Mouse (Mus musculus) frontal cortex, adult (tissue): ENCODE measurements around the gene Map3k12.

Experiments
- ATAC-seq: cut with Nextera tagmentation; 2 replicates; pipeline ENCODE4 v1.9.2; 2017; ENCODE audit warnings: mild to moderate bottlenecking, moderate library complexity, mixed read lengths; ENCODE audit not compliant: low TSS enrichment

Gene Map3k12

DNA sequence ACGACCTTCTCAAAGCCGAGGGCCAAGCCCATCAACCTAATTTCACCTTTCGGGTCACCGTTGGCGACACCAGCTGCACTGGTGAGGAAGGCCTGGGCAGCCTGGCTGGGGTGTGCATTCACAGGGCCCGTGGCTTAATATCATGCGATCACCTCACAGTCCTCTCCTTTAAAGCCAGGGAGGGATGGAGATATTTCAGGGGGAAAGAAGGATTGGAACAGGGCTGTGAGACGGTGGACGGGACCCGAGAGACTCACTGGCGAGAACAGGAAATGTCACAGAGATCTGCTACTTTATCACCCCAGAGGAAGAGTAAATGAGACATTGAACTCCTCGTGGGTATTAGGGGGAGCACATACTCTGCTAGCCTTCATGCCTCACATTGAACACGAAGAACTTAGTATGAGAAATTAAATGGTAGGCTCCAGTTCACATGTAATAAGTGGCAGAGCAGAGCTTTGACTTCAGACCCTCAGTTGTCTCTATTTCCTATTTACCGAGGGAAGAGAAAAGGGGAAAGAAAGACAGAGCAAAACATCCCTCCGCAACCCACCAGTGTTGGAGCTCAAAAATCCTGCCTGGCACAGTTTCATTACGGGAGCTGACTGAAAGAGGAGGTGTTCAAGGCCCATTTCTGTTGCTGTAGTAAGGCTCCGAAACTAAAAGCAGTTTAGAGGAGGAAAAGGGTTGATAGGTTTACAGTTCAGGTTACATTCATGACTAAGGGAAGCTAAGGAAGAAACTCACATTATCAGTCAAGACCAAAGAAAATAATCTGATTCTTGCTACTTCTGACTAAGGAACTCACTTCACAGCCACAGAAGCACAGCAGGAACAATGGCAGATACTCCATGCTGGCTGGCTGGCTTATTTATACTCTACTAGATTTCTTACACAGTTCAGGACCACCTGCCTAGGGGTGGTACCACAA lies 2.6 kb upstream of the Map3k12 start:
- no peak for ATAC-seq

DNA sequence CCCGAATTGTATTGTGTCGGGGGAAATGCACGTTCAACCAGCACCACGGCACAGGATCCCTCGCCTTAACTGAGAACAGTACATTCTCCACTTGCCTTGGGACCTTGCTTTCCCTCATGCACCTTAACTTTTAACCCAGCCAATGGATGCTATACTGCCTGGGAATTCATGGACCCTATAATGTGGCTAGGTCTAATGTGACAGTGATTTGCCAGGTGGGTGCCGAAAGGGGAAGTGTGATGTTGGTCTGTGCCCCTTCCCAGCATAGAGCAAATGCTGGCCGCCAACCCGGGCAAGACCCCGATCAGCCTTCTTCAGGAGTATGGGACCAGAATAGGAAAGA lies 2.0 kb upstream of the Map3k12 start:
- no peak; the same call in 1 of the 2 replicates for ATAC-seq

DNA sequence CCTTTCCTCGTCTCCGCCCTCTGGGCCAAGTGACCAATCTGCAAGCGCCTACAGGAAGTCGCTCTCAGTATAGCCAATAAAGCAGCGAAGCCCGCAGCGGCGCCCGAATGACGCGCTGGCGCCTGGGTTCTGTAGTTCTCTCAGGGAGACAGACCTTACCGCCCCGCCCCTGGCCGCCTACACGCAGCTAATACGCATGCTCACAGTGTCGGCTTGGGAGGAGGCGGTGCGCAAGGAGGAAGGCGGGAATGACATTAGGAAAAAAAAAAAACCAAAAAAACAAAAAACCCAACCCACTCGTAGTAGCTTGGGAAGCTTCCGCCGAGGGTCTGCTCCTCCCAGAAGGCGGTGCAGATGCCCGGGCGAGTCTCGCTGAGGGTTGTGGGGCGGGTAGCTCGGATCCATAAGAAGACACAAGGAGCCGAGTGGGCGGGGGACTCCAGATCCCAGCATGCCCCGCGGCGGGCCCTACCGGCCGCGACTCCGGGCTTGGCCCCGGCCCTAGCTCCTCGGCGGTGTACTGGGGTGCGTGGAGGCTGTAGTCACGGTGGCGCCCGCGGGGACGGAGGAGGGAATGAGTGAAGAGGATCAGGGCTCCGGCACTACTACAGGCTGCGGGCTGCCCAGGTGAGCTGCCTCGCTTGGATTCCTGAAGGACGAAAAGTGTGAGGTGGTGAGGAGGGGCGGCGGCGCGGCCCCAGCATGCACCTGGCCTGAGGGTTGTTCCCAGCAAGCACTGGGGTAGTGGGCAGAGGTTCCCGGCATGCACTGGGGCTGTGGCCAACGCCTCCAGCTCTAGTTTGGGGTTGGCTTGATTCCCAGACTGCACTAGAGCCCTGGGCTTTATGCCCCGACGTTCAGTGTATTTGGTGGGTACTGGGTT lies 1.4 kb upstream of the Map3k12 start, which contains the start of gene Tarbp2:
TSS of gene Tarbp2 (plus strand) at position 217 of the 883 bp plus-strand sequence.
- ATAC-seq = peak; percentile 79

DNA sequence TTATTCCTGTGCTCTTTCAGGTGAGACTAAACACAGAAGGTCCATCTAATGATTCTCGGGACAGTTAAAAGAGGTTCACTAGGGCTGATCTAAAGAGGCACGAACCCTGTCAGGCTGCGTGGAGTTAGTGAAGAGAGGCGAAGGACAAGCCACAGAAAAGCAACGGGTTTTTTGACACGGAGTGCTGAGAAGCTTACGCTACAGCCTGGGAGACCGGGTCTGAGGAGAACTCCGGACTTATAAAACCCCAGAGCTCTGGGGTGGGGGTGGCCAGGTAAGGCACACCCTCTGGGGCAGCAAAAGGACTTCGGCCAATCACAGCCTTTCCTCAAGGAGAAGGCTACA lies 739 bp upstream of the Map3k12 start:
- no peak for ATAC-seq

DNA sequence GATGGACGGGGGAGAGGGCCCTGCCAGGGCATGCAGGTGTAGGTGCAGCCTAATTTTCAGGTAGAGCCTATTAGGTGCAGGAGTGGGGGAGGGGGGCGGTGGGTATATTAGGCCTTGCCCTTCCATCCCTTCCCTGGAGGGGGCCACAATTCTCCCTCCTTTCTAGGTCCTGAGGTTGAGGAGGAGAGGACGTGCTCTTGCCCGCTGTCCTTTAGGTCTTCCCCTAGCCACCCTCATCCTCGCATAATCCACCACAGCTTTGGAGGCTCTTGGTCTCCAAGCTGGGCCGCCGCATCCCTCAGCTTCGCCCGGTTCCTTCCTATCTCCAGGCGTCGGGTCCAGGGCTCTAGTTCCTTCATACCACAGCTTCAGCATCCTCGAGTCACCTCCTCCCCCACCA lies 571 bp downstream of the Map3k12 start:
- no peak for ATAC-seq

DNA sequence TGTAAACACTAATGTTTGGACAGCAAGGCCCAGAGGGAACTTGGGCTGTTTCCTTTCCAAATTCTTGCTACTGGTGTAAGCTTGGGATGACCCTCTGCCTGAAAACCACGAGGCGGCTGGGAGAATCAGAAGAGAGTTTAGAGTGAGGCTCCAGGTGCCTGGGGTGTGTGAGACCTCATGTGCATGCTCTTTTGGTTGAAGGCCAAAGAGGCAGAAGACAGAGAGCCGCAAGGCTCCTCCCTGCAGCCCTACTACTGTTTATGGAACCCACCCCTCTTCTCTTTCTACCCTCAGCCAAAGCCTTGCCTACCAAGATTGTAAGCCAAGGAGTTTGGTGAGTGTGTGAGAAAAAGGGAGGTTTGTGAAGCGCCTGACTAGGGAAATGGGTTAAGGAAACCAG lies 1.1 kb downstream of the Map3k12 start:
- no peak for ATAC-seq

DNA sequence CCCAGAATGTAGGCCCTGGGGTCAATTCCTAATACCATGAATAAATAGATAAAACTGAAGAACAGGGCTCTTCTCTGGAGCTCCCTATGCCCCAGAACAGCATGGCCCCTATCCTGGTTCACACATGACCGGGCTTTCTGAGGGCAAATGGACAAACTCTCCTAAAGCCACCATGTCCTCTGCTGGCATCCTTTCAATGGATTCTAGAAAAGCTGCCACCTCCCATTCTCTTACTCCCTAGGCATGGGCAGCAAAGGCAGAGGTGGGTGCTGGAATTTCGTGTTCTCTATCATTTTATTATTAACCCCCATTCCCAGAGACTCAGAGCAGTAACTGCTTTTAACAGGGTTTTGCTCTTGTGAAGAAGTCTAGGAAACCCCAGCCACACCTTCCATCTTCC lies 1.6 kb downstream of the Map3k12 start:
- ATAC-seq = no peak

DNA sequence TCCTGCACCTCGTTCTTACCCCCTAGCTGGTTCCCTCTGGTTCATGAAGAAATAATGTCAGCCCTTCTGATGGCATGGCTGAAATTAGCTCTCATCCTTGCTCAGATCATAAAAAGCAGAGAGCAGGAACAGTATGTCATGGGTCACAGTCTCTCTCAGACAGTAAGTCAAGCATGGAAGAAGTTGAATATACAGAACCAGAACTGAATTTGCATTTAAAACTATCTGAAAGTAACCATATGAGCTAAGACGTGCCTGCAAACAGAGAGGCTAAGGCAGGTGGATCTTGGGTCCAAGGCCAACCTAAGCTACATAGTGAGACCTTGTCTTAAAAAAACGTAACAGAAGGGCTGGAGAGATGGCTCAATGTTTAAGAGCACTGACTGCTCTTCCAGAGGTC lies 3.9 kb downstream of the Map3k12 start:
- no peak for ATAC-seq

DNA sequence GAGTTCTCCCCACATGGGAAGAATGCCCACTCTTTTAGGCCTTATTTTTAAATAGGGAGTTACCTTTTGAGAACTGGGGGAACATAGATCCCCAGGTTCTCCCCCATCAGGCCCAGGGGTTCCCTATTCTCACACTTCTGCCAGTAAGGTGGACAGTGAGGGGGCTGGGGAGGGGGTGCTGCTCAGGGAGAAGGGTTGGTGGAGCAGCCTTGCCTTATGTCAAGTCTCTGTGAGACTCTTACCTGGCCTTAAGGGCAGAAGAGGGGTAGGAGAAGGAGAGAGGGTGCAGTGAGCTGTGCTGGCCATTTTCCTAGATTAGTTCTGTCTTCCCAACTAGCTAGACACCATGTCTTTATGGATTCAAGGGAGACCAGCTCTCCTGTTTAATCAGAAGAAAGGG lies 4.4 kb downstream of the Map3k12 start:
- ATAC-seq = no peak

DNA sequence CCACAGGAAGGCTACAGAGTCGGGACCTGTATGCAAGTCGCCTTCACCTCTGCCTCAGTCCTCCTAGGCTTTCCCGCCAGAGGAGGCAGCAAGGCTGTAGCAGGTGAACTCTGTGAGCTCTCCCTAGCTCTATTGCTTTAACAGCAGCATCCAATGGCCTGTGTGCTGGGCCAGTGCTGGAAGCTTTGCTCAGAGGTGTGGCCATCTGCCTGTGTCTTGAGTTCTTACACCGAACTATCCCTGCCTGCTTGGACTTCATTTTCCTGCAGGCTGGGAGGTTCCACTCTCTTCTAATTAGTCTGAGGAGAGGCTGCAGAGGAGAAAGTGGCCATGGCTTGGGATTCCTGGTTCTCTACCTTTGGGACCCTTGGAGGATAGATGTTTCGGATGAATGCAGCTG lies 4.9 kb downstream of the Map3k12 start:
- no peak for ATAC-seq

DNA sequence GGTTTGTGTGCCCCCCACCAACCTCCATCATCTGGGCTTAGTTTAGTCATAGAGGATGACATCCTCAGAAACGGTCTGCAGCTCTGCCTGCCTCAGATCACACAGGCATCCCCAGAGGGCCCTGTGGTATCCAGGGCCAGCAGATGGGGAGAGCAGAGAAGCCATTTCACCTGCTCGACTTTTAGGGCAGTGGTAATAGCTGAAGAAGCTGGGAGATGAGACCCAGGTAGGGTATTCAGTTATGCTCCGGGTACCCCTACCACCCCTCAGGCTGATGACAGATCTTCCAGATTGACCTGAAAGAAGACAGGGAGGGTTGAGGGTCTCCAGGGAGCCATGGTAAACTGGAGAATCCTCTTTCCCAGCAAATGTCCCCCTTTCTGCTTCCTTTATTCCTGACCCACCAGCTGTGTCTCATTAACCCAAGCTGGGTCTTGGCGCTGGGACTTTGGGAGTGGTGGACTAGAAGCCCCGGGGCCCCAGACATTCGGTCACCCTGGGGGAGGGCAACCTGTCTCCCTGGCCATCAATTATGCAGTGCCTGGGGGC lies 5.5 kb downstream of the Map3k12 start:
- ATAC-seq = no peak

DNA sequence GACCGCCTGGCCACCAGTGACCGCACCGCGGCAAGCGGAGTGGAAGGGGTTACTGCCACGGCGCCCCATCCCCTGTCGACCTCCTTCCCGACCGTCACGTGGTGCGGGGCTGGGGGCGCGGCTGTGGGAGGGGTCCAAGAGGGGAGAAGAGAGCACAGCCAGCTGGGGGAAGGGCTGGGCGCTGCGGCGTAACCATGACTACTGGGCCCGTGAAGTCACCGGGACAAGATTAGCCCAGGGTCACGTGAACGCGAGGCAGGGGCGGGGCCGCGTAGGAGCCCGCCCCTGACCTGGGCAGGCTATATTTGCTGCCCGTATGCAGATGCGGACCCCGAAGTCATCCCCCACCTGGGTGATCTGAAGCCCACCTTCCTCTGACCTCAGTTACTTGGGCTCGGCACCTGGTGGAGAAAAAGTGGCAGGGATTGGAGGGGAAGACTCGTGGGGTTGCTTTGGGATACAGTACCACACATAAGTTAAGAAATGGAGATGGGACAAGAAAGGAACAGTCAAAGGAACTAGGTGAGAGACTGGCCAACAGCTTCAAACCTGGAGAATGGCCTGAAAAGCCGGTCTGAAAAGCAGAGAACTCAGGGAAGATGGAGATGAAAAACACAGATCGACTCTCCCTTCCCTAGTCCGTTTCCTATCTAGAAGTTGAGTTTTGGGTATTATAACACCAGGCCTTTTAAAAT lies 6.1 kb downstream of the Map3k12 start:
- ATAC-seq = peak; percentile 68

DNA sequence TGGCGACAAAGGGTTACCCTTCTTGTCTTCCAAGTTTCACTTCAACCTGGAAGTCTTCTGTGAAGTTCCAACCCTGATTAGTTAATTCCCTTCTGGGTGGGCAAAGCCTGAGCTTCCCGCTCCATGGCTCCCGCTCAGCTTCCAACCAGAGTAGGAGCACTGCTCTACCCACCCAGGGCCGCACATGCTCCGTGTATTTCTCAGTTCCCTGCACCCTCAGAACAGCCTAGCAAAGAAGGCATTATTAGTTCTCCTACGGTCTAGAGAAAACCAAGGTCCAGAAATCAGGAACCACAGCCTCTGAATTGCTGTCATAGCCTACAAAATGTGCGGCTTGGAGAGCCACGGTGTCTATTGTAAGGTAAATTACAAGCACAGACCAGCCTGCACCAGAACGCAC lies 6.8 kb downstream of the Map3k12 start:
- peak; percentile 54; the same call in 1 of the 2 replicates for ATAC-seq

DNA sequence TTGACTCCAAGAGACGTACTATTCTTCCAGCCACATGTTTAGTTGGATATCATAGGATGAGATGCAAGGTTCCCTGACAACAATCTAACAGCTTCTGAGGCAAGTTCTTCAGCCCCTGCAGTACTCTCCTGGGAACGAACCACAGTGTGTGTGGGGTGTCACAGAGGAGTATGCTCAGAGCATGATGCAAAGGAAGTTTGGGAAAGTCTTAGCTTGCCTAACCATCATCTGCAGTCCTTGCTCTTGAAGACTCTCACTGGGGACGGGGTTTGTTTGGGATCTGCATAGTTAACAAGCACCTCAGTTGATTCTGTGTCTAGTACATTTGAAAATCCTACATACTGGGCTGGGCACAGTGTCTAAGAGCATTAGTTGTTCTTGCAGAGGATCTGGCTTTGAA lies 8.5 kb downstream of the Map3k12 start:
- ATAC-seq = no peak

DNA sequence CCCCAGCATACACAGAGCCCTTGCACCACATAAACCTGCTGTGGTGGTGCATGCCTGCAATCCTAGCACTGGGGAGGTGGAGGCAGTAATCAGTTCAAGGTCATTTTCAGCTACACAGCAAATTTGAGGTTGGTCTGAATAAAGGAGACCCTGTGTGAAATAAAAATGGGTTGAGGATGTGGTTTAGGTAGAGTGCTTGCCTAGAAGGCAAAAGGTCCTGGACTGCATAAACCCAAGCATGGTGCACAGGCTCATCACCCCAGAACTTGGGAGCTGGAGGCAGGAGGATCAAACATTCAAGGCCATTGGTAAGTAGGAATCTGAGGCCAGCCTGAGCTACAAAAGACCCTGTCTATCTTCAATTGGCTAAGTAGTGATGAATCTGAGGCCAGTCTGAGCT lies 9.3 kb downstream of the Map3k12 start:
- ATAC-seq = no peak

DNA sequence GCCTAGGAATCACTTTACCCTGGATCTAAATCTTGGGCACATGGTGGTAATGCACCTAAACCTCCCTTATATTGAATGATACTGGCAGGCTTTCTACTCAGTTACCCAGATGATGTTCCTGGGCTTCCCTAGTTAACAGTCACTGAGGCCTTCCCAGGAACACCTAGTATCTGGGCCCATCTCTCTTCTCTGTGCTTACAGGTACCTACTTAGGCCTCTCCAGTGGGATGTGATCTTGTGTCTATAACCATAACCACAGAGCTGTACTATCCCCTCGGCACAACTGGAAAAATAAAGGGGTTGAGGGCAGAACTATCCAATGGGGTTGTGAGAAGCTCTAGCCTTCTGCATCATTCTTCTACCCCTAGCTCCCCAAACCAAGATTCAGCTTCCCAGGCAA lies 10.0 kb downstream of the Map3k12 start:
- ATAC-seq = no peak

DNA sequence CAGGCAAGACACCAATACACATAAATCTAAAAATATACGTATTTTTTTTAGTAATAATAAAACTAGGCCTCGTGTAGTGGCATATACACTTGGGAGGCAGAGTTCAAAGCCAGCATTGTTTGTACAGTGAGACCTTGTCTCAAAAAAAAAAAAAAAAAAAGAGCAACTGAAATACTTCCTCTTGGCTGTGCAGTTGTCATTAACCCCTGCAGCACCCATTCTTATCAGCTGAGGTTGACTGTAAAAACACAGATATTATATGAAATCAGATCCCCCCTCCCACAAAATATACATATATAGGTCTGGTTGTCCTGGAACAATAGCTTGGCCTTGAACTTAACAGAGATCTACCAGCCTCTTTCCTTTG lies 10.4 kb downstream of the Map3k12 start:
- no peak for ATAC-seq

DNA sequence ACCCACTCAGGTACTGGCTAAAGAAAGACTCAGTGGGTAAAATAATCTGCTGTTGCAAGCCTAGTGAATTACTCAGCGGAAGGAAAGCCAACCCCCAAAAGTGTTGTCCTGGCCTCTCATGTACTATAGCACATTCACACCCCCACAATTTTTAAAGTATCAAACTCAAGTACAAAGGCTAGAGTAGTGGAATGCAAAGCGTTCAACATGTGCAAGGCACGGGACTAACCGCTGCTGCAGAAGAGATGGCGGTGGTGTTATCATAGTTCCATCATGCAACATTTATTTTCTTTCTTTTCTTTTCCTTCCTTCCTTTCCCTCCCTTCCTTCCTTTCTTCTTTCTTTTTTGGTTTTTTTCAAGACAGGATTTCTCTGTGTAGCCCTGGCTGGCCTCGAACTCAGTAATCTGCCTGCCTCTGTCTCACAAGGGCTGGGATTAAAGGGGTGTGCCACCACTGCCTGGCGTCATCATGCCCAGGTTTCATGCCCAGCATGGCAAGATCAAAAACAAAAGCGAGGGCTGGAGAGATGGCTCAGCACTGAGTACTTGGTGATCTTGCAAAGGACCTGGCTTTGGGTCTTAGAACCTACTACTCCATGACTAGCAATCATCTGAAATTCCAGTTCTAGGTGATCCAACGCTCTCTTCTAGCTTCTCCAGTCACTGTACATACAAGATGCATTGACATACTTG lies 10.9 kb downstream of the Map3k12 start:
- no peak for ATAC-seq

DNA sequence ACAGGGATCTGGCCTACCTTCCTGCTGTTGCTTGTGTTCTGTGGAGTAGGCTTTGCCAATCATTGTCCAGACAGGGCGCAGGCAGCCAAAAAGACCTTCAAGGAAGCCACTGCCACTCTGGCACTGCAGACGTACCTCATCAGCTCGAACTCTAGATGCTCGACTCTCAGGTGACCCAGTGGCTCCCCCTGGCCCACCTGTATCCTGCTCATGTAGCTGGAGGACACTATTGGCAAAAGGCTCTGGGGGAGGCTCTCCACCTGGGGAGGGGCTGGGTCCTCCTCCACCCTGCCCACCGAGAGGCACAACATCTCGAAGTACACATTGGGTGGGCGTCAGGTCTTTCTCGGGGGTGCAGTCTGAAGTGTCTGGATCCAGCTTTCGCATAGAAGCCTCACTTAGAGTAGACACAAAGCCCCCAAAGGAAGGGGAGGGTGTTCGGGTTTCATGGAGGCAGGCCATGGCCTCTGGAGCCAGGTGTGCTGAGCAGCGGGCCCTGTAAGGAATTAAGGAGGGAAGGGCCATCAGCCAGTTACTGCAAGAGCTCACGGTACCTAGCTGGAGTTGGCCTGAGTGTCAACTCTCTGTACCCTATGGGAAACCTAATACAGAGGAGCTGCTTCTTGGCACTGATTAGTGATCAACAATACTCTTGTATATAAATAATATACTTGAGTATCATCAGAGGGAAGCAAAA lies 11.6 kb downstream of the Map3k12 start:
- no peak for ATAC-seq

DNA sequence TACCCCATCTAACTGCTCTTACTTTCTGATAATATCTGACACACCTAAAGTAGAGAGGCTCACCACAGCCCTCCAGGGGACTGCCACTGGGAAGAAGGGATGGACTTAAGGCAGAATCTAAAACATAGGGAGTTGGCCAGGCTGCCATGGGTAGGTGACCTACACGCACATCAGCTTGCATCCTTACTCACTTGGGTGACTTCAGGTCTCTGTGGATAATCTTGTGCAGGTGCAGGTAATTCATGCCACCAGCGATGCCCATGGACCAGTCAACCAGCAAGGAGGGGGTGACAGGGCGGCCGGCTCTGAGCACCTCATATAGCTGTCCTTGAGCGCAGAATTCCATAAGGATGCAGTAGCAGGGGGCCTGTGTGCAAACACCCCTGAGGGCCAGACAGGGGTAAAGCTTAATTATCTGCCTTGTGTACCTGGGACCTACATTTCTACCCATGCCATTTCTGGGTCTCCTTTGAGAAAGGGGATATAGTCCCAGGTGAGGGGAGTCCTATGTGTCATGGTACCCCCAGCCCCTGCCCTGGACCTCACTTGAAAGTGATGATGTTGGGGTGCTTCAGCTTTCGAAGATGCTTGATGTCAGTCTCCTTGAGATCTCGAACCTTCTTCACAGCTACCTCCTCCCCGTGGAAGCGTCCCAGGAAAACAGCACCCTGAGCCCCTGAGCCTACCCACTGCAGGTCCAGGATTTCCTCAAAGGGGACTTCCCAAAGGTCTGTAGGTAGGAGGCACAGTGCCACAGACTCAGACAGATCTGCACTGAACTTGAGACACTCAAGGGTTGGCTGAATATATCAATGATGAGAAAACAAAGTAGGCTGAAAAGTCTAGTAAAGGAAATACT lies 12.7 kb downstream of the Map3k12 start:
- ATAC-seq = no peak
